Mouse (Mus musculus): ENCODE measurements at regions not wholly inside any gene's neighbourhood (a gene's known extent, or its start where the extent isn't known, plus 50 kb on each side); places are given as distances from the start of the nearest gene placed in this dataset.

DNA sequence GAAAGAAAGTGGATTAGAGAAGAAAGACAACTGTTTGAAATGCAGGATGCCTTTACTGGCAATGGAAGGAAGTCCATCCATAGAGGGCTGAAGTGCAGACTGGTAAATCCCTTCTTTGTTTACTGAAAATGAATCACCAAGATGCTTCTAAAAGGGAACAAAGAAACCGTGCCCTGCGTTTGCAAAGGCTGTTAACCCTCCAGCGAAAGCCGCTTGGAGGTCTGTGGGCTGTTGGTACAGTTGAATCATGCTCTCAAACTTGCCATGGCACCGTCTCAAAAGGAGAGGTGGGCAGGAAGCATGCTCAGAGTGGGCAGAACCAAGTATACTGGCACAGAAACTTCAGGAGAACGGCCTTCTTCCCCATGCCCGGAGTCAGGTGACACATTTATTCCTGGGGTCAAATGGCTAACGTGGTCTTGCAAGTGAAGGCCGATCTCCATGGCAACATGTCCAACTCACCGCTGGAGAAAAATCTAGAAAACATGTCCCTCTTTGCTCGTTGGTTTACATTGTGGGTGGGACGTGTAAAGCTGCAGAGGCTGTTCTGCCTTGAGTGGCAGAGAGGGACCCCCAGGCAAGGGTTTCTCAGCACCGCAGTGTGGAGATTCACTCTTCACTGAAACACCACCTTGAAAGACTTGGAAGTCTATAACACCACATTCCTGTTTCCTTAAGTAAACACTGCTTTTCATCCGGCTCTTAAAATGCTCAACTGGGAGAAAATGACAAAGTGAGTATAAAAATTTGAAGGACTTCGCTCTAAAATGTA, 448.2 kb downstream of the Atp23 start:
- no peak overlapping the region for H3K4me3 ChIP-seq (ENCODE audit: insufficient read depth, low read length)
- H3K27ac ChIP-seq (ENCODE audit: insufficient read depth, low read length) = no peak overlapping the region
- TF ChIP-seq CTCF (IDR thresholded peaks at IDR 0.05; ENCODE audit: extremely low read depth, insufficient read depth, low read length) = no peak
- TF ChIP-seq POLR2A (IDR thresholded peaks at IDR 0.05; ENCODE audit: extremely low read depth, insufficient read depth, low read length) = no peak
- no peaks in the 10 kb centered on the region for H3K4me1 ChIP-seq (ENCODE audit: control insufficient read depth, insufficient read depth, low read length)

DNA sequence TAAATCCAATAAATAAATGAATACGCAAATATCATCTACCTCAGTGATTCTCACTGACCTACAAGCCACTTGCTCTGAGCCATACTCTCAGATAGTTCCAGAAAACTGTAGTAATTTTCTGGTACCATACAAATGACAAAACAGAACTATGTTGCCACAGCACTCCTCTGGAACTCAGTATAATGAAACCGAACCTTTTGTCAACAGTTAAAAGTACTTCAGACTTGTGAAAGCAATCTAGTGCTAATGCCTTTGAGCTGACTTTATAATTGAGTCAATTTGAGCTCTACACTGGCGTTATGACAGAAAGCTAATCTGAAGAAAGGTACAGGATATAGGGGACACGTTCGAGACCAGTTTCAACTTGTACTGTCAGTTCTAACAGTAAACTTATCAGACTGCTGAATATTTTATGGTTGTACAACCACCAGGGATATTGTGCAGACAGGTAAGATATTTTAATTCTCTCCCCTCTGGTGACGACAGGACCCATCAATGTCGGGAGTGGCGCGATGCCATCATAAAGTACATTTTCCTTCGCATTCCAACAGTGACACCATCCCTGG, 449.0 kb downstream of the Atp23 start:
- no peak overlapping the region for H3K27ac ChIP-seq (ENCODE audit: insufficient read depth, low read length)
- no peak overlapping the region for H3K4me3 ChIP-seq (ENCODE audit: insufficient read depth, low read length)
- TF ChIP-seq POLR2A (IDR thresholded peaks at IDR 0.05; ENCODE audit: extremely low read depth, insufficient read depth, low read length) (no peak), CTCF (IDR thresholded peaks at IDR 0.05; ENCODE audit: extremely low read depth, insufficient read depth, low read length) (no peak)
- no peaks in the 10 kb centered on the region for H3K4me1 ChIP-seq (ENCODE audit: control insufficient read depth, insufficient read depth, low read length)

DNA sequence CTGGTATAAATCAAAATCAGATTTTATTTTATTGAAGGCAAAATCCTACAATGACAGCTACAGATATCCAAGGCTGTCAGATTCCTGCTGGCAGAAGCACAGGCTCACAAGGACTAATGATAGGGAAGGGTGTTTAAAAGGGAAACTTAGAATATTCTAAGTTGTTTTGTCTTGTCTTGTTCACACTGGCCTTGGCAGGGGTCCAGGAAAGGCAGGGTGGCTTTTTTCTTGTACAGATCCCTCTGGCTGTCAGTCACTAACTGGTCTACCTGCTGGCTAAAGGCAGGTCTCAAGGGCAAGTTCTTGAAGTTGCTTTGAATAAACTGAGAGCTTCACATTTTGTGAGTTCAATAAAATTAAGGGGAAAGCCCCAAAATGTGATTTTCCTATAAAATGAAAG, 465.3 kb downstream of the Lrig3 start:
- H3K27ac ChIP-seq (ENCODE audit: insufficient read depth, low read length) = no peak overlapping the region
- TF ChIP-seq CTCF (IDR thresholded peaks at IDR 0.05; ENCODE audit: extremely low read depth, insufficient read depth, low read length) = no peak
- TF ChIP-seq POLR2A (IDR thresholded peaks at IDR 0.05; ENCODE audit: extremely low read depth, insufficient read depth, low read length) = no peak
- no peaks in the 10 kb centered on the region for H3K4me1 ChIP-seq (ENCODE audit: control insufficient read depth, insufficient read depth, low read length)
- no peak overlapping the region for H3K4me3 ChIP-seq (ENCODE audit: insufficient read depth, low read length)

DNA sequence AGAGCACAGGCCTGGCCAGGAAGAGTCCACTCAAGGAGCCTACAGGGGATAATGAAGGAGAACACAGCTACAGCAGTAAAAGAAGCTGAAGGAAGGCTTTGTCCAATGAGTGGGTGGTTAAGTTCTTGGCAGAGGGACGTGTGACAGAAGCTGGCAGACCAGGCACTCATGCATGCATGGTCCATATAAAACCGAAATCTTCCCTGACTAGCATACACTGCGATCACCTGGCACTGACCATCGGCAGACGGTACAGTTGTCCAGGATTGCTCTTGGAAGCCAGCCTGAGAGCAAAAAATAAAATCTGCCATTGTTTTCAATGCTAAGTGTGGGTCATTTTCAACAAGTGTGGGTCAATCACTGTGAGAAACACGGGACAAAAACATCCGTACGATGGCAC, 464.4 kb downstream of the Lrig3 start:
- Histone ChIP-seq H3K4me1 (ENCODE audit: control insufficient read depth, insufficient read depth, low read length) (no peaks in the 10 kb centered on the region), H3K4me3 (ENCODE audit: insufficient read depth, low read length) (no peak overlapping the region), H3K27ac (ENCODE audit: insufficient read depth, low read length) (no peak overlapping the region)
- TF ChIP-seq CTCF (IDR thresholded peaks at IDR 0.05; ENCODE audit: extremely low read depth, insufficient read depth, low read length) (no peak), POLR2A (IDR thresholded peaks at IDR 0.05; ENCODE audit: extremely low read depth, insufficient read depth, low read length) (no peak)

DNA sequence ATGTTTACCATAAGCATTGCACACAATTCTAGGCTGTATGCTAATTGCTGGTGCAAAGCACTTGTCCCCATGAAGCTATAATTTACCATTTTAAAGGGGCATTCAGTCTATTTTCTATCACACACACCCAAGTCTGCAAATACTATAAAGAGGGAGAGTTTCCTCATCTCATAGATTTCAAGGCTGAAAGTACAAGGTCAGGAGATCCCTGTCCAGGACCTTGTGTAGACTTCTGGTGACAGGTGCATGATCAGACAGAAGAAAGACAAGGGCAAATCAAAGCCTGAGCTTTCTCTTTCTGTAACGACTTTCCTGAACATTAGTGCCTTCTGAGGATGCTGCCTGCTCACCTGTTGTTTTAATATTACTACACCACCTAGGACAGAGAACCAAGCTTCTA, 463.5 kb downstream of the Lrig3 start:
- no peaks in the 10 kb centered on the region for H3K4me1 ChIP-seq (ENCODE audit: control insufficient read depth, insufficient read depth, low read length)
- H3K27ac ChIP-seq (ENCODE audit: insufficient read depth, low read length) = no peak overlapping the region
- TF ChIP-seq POLR2A (IDR thresholded peaks at IDR 0.05; ENCODE audit: extremely low read depth, insufficient read depth, low read length) (no peak), CTCF (IDR thresholded peaks at IDR 0.05; ENCODE audit: extremely low read depth, insufficient read depth, low read length) (no peak)
- H3K4me3 ChIP-seq (ENCODE audit: insufficient read depth, low read length) = no peak overlapping the region

DNA sequence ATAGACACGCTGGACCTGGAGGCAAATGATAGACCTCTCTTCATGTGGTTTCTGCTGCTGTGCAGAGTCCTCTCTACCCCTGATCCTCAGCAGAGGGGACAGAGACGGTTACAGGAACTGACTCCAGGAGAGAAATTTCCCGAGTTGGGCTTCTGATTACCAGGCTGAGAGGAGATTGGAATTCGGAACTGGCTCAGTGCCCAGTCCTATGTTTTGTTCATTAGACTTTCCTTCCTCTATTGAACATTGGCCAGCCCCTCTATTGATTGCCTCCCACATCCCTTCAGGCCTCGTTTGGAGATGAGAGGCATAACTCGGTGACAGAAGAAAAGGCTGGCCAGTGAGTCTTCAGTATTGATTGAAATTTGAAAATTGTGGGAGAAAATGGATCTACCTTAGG, 456.1 kb downstream of the Lrig3 start:
- TF ChIP-seq CTCF (IDR thresholded peaks at IDR 0.05; ENCODE audit: extremely low read depth, insufficient read depth, low read length) (no peak), POLR2A (IDR thresholded peaks at IDR 0.05; ENCODE audit: extremely low read depth, insufficient read depth, low read length) (no peak)
- Histone ChIP-seq H3K27ac (ENCODE audit: insufficient read depth, low read length) (no peak overlapping the region), H3K4me1 (ENCODE audit: control insufficient read depth, insufficient read depth, low read length) (no peaks in the 10 kb centered on the region), H3K4me3 (ENCODE audit: insufficient read depth, low read length) (no peak overlapping the region)

DNA sequence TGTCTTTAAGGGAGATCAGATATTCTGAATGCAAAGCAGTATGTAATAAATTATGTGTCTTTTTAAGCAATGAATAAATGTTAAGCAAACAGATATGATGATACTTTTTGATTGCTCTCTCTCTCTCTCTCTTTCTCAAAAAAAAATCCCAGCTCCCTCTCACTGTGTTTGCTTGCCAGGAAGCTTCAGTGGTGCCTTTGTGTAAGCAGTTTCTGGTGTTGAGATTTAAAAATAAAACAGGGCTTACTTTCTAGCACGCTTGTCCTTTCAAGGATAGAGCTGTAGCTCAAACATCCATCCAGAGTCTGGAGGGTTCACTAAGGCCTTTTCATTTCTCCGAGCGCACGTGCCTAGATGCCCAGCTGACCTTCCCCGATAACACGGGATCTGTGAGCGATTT, 447.8 kb downstream of the Lrig3 start:
- Histone ChIP-seq H3K4me1 (ENCODE audit: control insufficient read depth, insufficient read depth, low read length) (peaks cover 1% of the 10 kb centered on the region), H3K27ac (ENCODE audit: insufficient read depth, low read length) (no peak overlapping the region), H3K4me3 (ENCODE audit: insufficient read depth, low read length) (no peak overlapping the region)
- no peak for TF ChIP-seq POLR2A (IDR thresholded peaks at IDR 0.05; ENCODE audit: extremely low read depth, insufficient read depth, low read length)
- TF ChIP-seq CTCF (IDR thresholded peaks at IDR 0.05; ENCODE audit: extremely low read depth, insufficient read depth, low read length) = no peak

DNA sequence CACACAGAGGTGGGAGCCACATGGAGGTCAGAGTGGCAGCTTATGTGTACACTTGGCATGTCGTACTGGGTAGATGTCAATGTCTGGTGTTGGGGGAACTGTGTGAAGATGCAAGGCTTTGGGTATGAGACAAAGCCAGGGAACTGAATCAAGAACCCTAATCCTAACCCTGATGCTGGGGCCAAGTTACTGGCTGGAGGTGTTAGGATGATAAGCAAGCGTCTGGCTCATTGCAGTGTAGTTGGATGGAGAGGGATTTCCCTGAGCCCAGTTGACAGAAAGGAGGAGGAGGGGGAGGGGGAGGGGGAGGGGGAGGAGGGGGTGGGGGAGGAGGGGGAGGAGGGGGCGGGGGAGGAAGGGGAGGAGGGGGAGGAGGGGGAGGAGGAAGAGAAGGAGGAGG, 426.3 kb downstream of the Lrig3 start:
- Histone ChIP-seq H3K4me1 (ENCODE audit: control insufficient read depth, insufficient read depth, low read length) (no peaks in the 10 kb centered on the region), H3K27ac (ENCODE audit: insufficient read depth, low read length) (no peak overlapping the region), H3K4me3 (ENCODE audit: insufficient read depth, low read length) (no peak overlapping the region)
- TF ChIP-seq POLR2A (IDR thresholded peaks at IDR 0.05; ENCODE audit: extremely low read depth, insufficient read depth, low read length) (no peak), CTCF (IDR thresholded peaks at IDR 0.05; ENCODE audit: extremely low read depth, insufficient read depth, low read length) (no peak)

DNA sequence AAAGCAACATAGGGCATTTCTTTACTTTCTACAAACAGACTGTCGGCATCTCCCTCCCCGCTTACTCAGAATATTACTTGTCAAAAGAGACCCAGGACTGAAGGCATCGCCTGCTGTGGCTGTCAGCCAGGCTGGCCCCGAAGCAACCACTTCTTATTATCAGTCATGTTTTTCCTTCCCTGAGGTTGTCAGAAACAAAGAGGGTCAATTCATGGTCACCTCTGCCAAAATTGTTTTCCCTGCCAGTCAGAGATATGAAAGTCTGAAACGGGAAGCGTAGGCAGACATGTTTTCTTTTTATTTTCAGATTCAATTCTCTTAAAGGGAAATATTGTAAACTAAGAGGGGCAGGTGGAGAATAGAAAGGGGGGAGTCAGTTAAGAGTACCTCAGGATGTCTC, 425.8 kb downstream of the Lrig3 start:
- Histone ChIP-seq H3K4me3 (ENCODE audit: insufficient read depth, low read length) (no peak overlapping the region), H3K4me1 (ENCODE audit: control insufficient read depth, insufficient read depth, low read length) (no peaks in the 10 kb centered on the region), H3K27ac (ENCODE audit: insufficient read depth, low read length) (no peak overlapping the region)
- TF ChIP-seq POLR2A (IDR thresholded peaks at IDR 0.05; ENCODE audit: extremely low read depth, insufficient read depth, low read length) (no peak), CTCF (IDR thresholded peaks at IDR 0.05; ENCODE audit: extremely low read depth, insufficient read depth, low read length) (no peak)

DNA sequence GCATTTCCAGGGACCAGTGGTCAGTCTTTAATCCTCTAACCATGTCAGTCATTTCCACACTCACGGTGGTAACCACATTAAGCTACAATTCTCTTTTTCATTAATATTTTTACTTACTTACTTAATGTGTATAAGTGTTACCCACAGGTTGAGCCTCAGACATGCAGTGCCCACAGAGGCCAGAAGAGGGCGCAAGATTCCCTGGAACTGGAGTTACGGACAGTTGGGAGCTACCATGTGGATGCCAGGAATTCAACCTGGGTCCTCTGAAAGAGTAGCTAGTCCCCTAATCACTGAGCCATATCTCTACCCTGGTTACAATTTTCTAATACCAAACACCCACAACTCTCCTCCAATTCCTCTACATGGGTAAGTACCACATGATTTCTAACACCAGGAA, 420.5 kb downstream of the Lrig3 start:
- TF ChIP-seq CTCF (IDR thresholded peaks at IDR 0.05; ENCODE audit: extremely low read depth, insufficient read depth, low read length) = no peak
- TF ChIP-seq POLR2A (IDR thresholded peaks at IDR 0.05; ENCODE audit: extremely low read depth, insufficient read depth, low read length) = no peak
- Histone ChIP-seq H3K27ac (ENCODE audit: insufficient read depth, low read length) (no peak overlapping the region), H3K4me1 (ENCODE audit: control insufficient read depth, insufficient read depth, low read length) (no peaks in the 10 kb centered on the region)

More for the DNA sequence above, 420.5 kb downstream of the Lrig3 start:
- H3K4me3 ChIP-seq (ENCODE audit: insufficient read depth, low read length) = no peak overlapping the region
